Comparison of ENCODE assay signal across 8 mouse cellular contexts in the genomic region with DNA sequence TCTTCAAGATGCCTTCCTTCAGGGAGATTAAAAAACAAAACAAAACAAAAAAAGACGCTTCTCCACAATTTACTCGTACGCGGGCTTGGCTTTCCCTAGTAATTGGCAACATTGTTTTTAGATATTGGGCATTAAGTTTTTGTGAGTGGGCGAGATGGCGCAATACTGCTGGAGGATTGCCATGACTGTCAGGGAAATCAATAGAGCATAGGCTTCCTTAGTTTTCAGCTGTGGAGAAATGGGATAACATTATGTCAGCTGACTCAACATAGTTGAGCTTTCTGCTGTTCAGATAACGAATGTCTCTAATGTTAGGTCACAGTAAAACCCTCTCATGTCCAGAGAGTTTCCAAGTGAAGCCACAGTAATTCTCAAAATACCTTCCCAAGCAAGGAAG. TPM values are rescaled to one million over a fixed set of nuclear protein-coding genes. Genes with fewer than 3 reads are reported as not detected.
DNase-seq lines count a peak whose midpoint lies in the region; ATAC-seq and TF ChIP-seq lines count a peak whose summit lies in the region.

No protein-coding gene starts in this region.

- WGBS in intestine, postnatal 0 days = 17% methylated on average over 7 of the region's 7 CpGs
- 23% methylated on average over 7 of the region's 7 CpGs for WGBS in lung, embryonic 16.5 days

- H3K4me3 ChIP-seq in intestine, postnatal 0 days (ENCODE audit: low read depth, low read length) = peak overlapping the region; percentile 79
- peak overlapping the region; percentile 78 for H3K4me3 ChIP-seq in lung, embryonic 16.5 days (ENCODE audit: low read length)

- H3K4me1 ChIP-seq in intestine, postnatal 0 days (replicated peaks; ENCODE audit: control insufficient read depth, insufficient read depth, low read length) = peaks cover 4% of the 10 kb centered on the region; the same call in 1 of the 2 replicates
- H3K4me1 ChIP-seq in lung, embryonic 16.5 days (replicated peaks; ENCODE audit: control insufficient read depth, insufficient read depth, low read length) = peaks cover 6% of the 10 kb centered on the region

- H3K27me3 ChIP-seq in intestine, postnatal 0 days (replicated peaks; ENCODE audit: control insufficient read depth, insufficient read depth, low read length) = no peaks in the 10 kb centered on the region
- H3K27me3 ChIP-seq in lung, embryonic 16.5 days (ENCODE audit: control insufficient read depth, insufficient read depth, low read depth, low read length) = no peaks in the 10 kb centered on the region

- peak overlapping the region; percentile 85 for H3K4me2 ChIP-seq in intestine, postnatal 0 days (replicated peaks; ENCODE audit: low read depth)
- peak overlapping the region; percentile 68 for H3K4me2 ChIP-seq in lung, embryonic 16.5 days (ENCODE audit: low read depth, low read length)

- peak overlapping the region; percentile 91 for H3K27ac ChIP-seq in intestine, postnatal 0 days (ENCODE audit: low read depth, low read length)
- H3K27ac ChIP-seq in lung, embryonic 16.5 days (ENCODE audit: low read length) = peak overlapping the region; percentile 79

- peak; percentile 34 for DNase-seq in cerebellum, adult 9-11 months
- no peak for DNase-seq in cerebellum, adult 11 months
- DNase-seq in adrenal gland, adult 2 months = peak; percentile 77
- DNase-seq in heart, adult 11 months = peak; percentile 92
- no peak for DNase-seq in embryo, embryonic 10.5 days (ENCODE audit: low spot score)

- H3K9ac ChIP-seq in intestine, postnatal 0 days (ENCODE audit: low read depth, low read length) = peak overlapping the region; percentile 70
- peak overlapping the region; percentile 84 for H3K9ac ChIP-seq in lung, embryonic 16.5 days (ENCODE audit: low read length)

- no peak for ATAC-seq in intestine, postnatal 0 days
- ATAC-seq in lung, embryonic 16.5 days (ENCODE audit: low read depth) = 0 out of 2 replicates have a peak, but pooled peaks have one; percentile 7
- ATAC-seq in megakaryocyte-erythroid progenitor cell, adult 5-6 weeks (replicated peaks; ENCODE audit: low FRiP score, low TSS enrichment, poor library complexity, severe bottlenecking) = no peak

- no peaks in the 10 kb centered on the region for H3K9me3 ChIP-seq in intestine, postnatal 0 days (ENCODE audit: control insufficient read depth)
- no peaks in the 10 kb centered on the region for H3K9me3 ChIP-seq in lung, embryonic 16.5 days (ENCODE audit: control insufficient read depth, low read length)

- H3K36me3 ChIP-seq in intestine, postnatal 0 days (ENCODE audit: control insufficient read depth, insufficient read depth) = peaks cover 60% of the 10 kb centered on the region
- peaks cover 26% of the 10 kb centered on the region for H3K36me3 ChIP-seq in lung, embryonic 16.5 days (ENCODE audit: control insufficient read depth, insufficient read depth, low read length)

- TF ChIP-seq CTCF in intestine, postnatal 0 days (IDR thresholded peaks at IDR 0.05; ENCODE audit: low read depth) = no peak

RNA-seq across cellular contexts. Expression of gene Iah1, which starts 0.7 kb away (rescaled TPM):
- 10 to 100 TPM; 61.2 to 65.0 TPM for total RNA-seq in adrenal gland, adult 2 months (2021)
- polyA plus RNA-seq in adrenal gland, adult 2 months (2012; rRNA removed) = 68.7 and 108 TPM in 2 replicates
- 91.3 and 111 TPM in 2 replicates for polyA plus RNA-seq in intestine, postnatal 0 days (2015; fragmentation: Nextera tagmentation; extraction: Ambion mirVana)
- 70.1 and 77.2 TPM in 2 replicates for polyA plus RNA-seq in lung, embryonic 16.5 days (2015; fragmentation: Nextera tagmentation; extraction: Ambion mirVana)
- total RNA-seq in megakaryocyte-erythroid progenitor cell, adult 5-6 weeks (2014; fragmentation: Nextera tagmentation) = 38.0 and 40.6 TPM in 2 replicates
- 20.5 and 40.9 TPM in 2 replicates for total RNA-seq in megakaryocyte-erythroid progenitor cell, adult 5-6 weeks (2017)

RNA-seq across cellular contexts. Expression of gene Itgb1bp1, which starts 30.8 kb away (rescaled TPM):
- total RNA-seq in adrenal gland, adult 2 months (2021) = 10 to 100 TPM; 82.2 to 97.0 TPM
- 12.6 and 18.8 TPM in 2 replicates for polyA plus RNA-seq in adrenal gland, adult 2 months (2012; rRNA removed)
- 31.1 and 34.4 TPM in 2 replicates for polyA plus RNA-seq in intestine, postnatal 0 days (2015; fragmentation: Nextera tagmentation; extraction: Ambion mirVana)
- polyA plus RNA-seq in lung, embryonic 16.5 days (2015; fragmentation: Nextera tagmentation; extraction: Ambion mirVana) = 50.2 and 57.8 TPM in 2 replicates
- total RNA-seq in megakaryocyte-erythroid progenitor cell, adult 5-6 weeks (2014; fragmentation: Nextera tagmentation) = 30.4 and 38.6 TPM in 2 replicates
- total RNA-seq in megakaryocyte-erythroid progenitor cell, adult 5-6 weeks (2017) = 17.6 and 20.4 TPM in 2 replicates

RNA-seq across cellular contexts. Expression of gene Cpsf3, which starts 31.7 kb away (rescaled TPM):
- total RNA-seq in adrenal gland, adult 2 months (2021) = 10 to 100 TPM; 63.9 to 67.1 TPM
- 12.9 and 21.2 TPM in 2 replicates for polyA plus RNA-seq in adrenal gland, adult 2 months (2012; rRNA removed)
- 41.6 and 44.3 TPM in 2 replicates for polyA plus RNA-seq in intestine, postnatal 0 days (2015; fragmentation: Nextera tagmentation; extraction: Ambion mirVana)
- polyA plus RNA-seq in lung, embryonic 16.5 days (2015; fragmentation: Nextera tagmentation; extraction: Ambion mirVana) = 112 and 115 TPM in 2 replicates
- 126 and 154 TPM in 2 replicates for total RNA-seq in megakaryocyte-erythroid progenitor cell, adult 5-6 weeks (2014; fragmentation: Nextera tagmentation)
- total RNA-seq in megakaryocyte-erythroid progenitor cell, adult 5-6 weeks (2017) = 105 and 107 TPM in 2 replicates

RNA-seq across cellular contexts. Expression of gene Adam17, which starts 56.6 kb away (rescaled TPM):
- total RNA-seq in adrenal gland, adult 2 months (2021) = 10 to 100 TPM; 40.2 to 43.8 TPM
- 11.7 and 25.9 TPM in 2 replicates for polyA plus RNA-seq in adrenal gland, adult 2 months (2012; rRNA removed)
- 11.2 and 11.8 TPM in 2 replicates for polyA plus RNA-seq in intestine, postnatal 0 days (2015; fragmentation: Nextera tagmentation; extraction: Ambion mirVana)
- 55.6 and 56.2 TPM in 2 replicates for polyA plus RNA-seq in lung, embryonic 16.5 days (2015; fragmentation: Nextera tagmentation; extraction: Ambion mirVana)
- total RNA-seq in megakaryocyte-erythroid progenitor cell, adult 5-6 weeks (2014; fragmentation: Nextera tagmentation) = 41.1 and 43.1 TPM in 2 replicates
- total RNA-seq in megakaryocyte-erythroid progenitor cell, adult 5-6 weeks (2017) = 47.5 and 52.2 TPM in 2 replicates

Comparison
In these comparisons a context has a peak if more than half of its experiments do, and no peak if none do; other contexts are left out.
1. DNase-seq: peak in cerebellum, adult 9-11 months (single experiment), adrenal gland, adult 2 months (single experiment) and heart, adult 11 months (single experiment); none in cerebellum, adult 11 months (single experiment) and embryo, embryonic 10.5 days (single experiment).